Mouse (Mus musculus): ENCODE measurements around the gene Cln3.

GRCm38 (mm10) chr7:126616707-126617106 lies 31.1 kb upstream of the Cln3 start:
- 0 out of 2 replicates have a peak, but pooled peaks have one; percentile 12 for TF ChIP-seq CTCF (IDR thresholded peaks at IDR 0.05; ENCODE audit: low read depth)
- TF ChIP-seq EP300 (IDR thresholded peaks at IDR 0.05; ENCODE audit: low read depth): no peak
